Mouse (Mus musculus): ENCODE measurements around the gene Cage1.

The Cage1 gene

GRCm38 (mm10) chr13:38037044-38037687 is at the start of gene Cage1:
Gene Cage1, minus strand, starts transcription at chr13:38037069.
- peak; percentile 57 for DNase-seq (ENCODE audit: extremely low read depth, low read depth, low spot score)

DNA sequence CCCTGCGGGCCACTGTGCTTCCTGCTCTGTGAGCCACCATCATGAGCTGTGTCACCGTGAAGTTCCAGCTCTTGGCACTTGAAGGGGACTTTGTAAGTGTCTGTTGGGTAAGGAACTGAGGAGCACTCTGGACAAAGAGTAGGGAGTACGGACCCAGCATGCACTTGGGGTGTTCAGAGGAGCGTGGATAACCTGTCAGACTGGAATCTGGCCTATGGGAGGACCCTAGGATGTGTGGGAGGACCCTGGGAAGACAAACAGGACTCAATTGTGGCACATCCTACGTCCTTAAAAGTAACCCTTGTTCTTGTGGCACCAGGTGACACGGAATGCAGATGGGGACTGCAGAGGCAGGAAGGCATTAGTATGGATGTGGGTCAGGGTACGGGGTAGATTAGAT is 44.3 kb upstream of the Cage1 start:
- DNase-seq (ENCODE audit: extremely low read depth, low read depth, low spot score), result peak; percentile 83

GRCm38 (mm10) chr13:38080725-38081124 is 43.9 kb upstream of the Cage1 start:
- peak; percentile 74 for DNase-seq (ENCODE audit: extremely low read depth, low read depth, low spot score)

- DNase-seq (ENCODE audit: extremely low read depth, low read depth, low spot score), result no peak
These were observed 43.1 kb upstream of the Cage1 start for GRCm38 (mm10) chr13:38080014-38080413.

GRCm38 (mm10) chr13:38079366-38079765 is 42.5 kb upstream of the Cage1 start:
- DNase-seq (ENCODE audit: extremely low read depth, low read depth, low spot score), result no peak

GRCm38 (mm10) chr13:38078836-38079235 is 42.0 kb upstream of the Cage1 start:
- no peak for DNase-seq (ENCODE audit: extremely low read depth, low read depth, low spot score)

- DNase-seq (ENCODE audit: extremely low read depth, low read depth, low spot score), result no peak
These were observed 40.2 kb upstream of the Cage1 start for GRCm38 (mm10) chr13:38077113-38077512.

GRCm38 (mm10) chr13:38074404-38074803 is 37.5 kb upstream of the Cage1 start:
- no peak for DNase-seq (ENCODE audit: extremely low read depth, low read depth, low spot score)

DNA sequence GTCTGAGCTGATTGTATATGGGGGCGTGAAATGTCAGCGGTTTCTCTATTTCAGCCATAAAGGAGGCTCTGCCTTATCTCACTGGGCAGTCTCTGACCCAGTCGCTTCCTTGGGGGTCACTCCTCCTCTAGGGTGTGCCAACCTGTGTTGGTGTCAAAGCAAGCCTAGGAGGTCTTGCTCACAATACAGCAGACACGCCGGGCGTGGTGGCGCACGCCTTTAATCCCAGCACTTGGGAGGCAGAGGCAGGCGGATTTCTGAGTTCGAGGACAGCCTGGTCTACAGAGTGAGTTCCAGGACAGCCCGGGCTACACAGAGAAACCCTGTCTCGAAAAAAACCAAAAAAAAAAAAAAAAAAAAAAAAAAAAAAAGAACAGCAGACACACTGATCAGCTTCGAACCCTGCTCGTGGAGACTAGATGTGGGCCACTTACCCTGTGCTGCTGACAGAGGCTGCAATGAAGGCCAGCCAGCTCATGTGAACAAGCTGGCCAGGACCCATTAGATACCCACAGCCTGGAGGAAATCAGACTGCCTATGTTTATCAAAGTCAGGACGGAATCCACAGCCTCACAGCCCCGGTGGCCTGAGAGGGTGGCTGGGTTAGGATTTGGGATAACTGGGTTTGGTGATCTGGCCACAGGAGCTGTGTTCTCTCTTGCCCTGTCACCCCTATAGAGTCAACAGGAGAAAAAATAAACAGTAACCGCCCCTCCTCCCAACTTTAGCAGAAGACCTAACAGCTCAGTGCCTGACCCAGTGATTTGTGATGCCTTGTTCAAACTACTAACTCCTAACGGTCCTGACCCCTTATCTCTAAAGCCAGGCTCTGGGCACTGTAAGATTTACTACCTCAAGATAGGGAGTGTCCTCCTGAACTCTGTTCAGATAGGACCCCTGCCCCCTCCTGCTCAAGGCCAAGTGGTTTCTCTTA is 36.8 kb upstream of the Cage1 start:
- no peak for DNase-seq (ENCODE audit: extremely low read depth, low read depth, low spot score)

DNA sequence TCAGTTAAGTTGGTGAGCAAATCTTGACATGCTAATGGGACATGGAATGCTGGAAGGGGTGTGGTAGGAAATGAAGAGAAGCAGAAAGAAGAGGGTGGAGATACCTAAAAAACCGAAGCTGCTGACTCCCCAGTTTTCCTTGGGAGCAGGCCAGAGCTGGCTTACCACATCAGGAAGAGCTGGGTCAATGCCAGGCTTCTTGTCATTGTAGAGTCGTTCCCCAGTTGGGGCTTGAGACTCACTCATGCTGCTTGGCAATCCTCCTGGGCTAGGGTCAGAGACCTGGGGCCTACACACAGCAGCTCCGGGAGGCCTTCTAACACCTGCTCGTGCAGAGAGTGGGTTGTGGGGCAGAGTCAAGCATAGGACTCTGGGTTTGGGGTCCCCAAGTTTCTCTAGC is 34.1 kb upstream of the Cage1 start:
- no peak for DNase-seq (ENCODE audit: extremely low read depth, low read depth, low spot score)

DNA sequence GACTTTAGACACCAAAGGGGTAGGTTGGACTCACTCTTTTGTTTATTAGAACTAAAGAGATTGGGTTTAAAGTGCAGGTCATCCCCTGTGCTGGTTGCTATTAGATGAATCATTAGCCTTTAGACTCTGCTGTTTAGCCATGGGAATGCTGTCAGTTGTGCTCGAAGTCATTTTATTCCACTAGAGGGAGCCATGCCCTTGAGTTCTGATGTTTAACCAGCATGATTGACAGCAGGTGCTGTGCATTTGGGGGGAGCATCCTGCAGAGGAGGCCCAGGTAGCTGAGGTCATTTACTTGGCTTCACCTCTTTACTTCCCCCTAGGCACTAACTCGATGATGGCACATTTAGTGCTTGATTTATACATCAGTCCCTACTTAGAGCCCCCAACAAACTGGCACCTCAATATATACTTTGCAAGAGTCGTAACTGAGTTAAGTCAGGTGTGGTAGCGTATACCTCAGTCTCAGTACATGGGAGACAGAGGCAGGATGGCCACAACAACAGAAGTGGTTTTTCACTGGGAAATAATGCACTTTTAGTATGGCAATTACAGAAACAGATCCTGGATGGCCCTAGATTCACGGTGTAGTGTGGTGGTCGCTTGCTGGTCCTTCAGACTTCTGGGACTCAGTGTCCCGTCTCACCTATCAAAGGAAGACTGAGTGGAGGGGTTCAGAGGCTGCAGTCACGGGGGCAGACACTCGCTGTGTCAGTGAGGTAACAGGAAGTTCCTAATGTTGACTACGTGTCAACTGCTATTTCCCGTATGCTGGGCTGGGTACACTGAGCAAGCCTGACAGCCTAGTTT is 28.2 kb upstream of the Cage1 start:
- DNase-seq (ENCODE audit: extremely low read depth, low read depth, low spot score), result no peak

- DNase-seq (ENCODE audit: extremely low read depth, low read depth, low spot score), result no peak
These were observed 25.8 kb upstream of the Cage1 start for GRCm38 (mm10) chr13:38062678-38063077.

GRCm38 (mm10) chr13:38049888-38050287 is 13.0 kb upstream of the Cage1 start:
- no peak for DNase-seq (ENCODE audit: extremely low read depth, low read depth, low spot score)

- no peak for DNase-seq (ENCODE audit: extremely low read depth, low read depth, low spot score)
These were observed 942 bp upstream of the Cage1 start for GRCm38 (mm10) chr13:38037811-38038210.

DNA sequence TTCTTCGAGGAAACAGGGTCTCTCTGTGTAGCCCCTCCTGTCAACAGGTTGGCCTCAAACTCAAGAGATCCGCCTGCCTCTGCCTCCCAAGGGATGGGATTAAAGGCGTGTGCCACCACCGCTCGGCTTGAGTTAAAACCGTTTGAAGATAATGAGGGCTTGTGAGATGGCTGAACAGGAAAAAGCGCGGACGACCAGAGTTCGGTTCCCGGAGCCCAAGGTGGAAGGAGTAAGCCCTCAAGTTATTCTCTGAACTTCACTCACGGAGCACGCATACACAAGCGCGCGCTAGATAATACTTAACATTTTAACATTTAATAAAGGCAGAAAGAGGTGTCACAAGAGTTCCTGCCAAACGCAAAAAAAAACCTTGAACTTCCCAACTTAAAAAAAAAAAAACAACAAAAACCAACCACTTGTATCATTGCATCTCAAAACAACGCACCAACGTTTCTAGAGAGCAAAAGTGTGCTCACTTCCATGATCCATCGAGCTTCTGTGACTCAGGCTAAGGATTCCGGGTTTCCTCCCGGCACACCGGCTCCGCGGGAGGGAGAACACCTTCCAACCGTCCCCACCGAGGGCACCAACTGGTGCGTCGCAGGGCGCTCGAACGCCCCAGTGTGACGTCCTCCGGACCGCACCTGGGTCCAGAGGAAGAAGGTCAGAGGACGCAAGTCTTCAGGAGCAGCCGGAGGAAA is 376 bp downstream of the Cage1 start, which contains the start of gene Riok1:
Riok1 (plus strand) TSS at position 653 of the 701 bp plus-strand sequence.
- no peak for DNase-seq (ENCODE audit: extremely low read depth, low read depth, low spot score)

DNA sequence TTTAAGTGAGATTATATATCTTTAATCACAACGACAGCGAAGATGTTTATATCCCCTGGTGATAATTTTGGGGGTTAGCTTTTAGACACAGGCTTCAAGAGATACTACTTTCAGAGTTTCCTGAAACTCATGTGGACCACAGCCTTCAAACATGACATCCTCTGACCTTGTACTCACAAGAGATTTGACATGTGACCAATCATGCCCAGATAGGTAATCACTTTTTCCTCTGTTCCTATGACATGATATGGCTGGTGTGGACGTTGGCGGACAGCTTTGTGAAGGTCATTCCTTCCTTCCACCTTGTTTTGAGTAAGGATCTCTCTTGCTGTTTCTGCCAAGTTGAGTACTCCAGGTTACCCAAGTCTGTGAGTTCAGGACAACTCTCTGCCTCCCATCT is 8.5 kb downstream of the Cage1 start:
- DNase-seq (ENCODE audit: extremely low read depth, low read depth, low spot score), result no peak

- DNase-seq (ENCODE audit: extremely low read depth, low read depth, low spot score), result no peak
These were observed 9.1 kb downstream of the Cage1 start for GRCm38 (mm10) chr13:38027618-38028248.

- no peak for DNase-seq (ENCODE audit: extremely low read depth, low read depth, low spot score)
These were observed 11.0 kb downstream of the Cage1 start for GRCm38 (mm10) chr13:38025874-38026273.

DNA sequence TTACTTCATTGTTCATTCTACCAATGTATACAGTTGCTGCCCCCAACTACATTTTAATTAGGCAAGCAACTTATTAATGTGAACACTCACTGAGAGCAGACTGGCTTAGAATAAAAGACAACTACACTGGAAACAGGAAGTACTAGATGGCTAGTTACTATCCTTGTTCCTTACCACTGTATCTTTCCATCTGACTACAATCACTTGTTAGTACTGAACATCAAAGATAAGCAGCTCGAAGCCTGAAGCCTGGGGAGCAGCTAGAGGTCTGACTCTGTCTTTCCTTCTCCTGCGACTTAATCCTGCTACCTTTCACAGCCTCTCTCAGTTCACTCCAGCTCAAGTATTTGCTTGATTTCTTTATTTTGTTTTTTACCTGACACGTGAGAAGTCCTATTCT is 18.1 kb downstream of the Cage1 start:
- no peak for DNase-seq (ENCODE audit: extremely low read depth, low read depth, low spot score)

GRCm38 (mm10) chr13:38015591-38015990 is 21.3 kb downstream of the Cage1 start:
- no peak for DNase-seq (ENCODE audit: extremely low read depth, low read depth, low spot score)
